Mouse (Mus musculus) gastrocnemius, adult 8-10 months (tissue): ENCODE data around the gene Spn. TPM values are rescaled to one million over a fixed set of nuclear protein-coding genes. Genes with fewer than 3 reads are reported as not detected.
A peak's percentile ranks its signal among the peaks of the same experiment; 100 is the strongest.

Experiments used
- DNase-seq, 2 experiments: peaks; one replicate each; pipeline ENCODE4 v3.0.0; 2022; ENCODE audit warnings: low spot score in 2 of 2
- total RNA-seq, 4 experiments: library from RNA; stranded (reverse); gene quantifications; 2 replicates each; pipeline ENCODE4 v1.2.4; 2022

Spn gene
- total RNA-seq, 4 experiments from 2014 or later, result 0.07 to 0.13 (median 0.13) TPM; not detected in 1

GRCm38 (mm10) chr7:127140623-127141404 lies 3.2 kb upstream of the Spn start:
- no peak for DNase-seq

GRCm38 (mm10) chr7:127139562-127139961 lies 1.9 kb upstream of the Spn start:
- DNase-seq, result no peak

GRCm38 (mm10) chr7:127139100-127139499 lies 1.5 kb upstream of the Spn start:
- no peak for DNase-seq

GRCm38 (mm10) chr7:127136181-127137071 lies 1.2 kb downstream of the Spn start:
- DNase-seq, result no peak

GRCm38 (mm10) chr7:127134821-127135447 lies 2.7 kb downstream of the Spn start:
- DNase-seq, result no peak

GRCm38 (mm10) chr7:127133125-127133524 lies 4.5 kb downstream of the Spn start:
- DNase-seq, result no peak

- no peak for DNase-seq
These were observed 8.0 kb downstream of the Spn start for GRCm38 (mm10) chr7:127129638-127130037.

GRCm38 (mm10) chr7:127121911-127122270 lies 15.7 kb downstream of the Spn start, which contains the start of gene Qprt:
Gene Qprt (minus strand): TSS chr7:127122226.
- no peak for DNase-seq

- no peak for DNase-seq
These were observed 16.3 kb downstream of the Spn start for GRCm38 (mm10) chr7:127121061-127121910.

GRCm38 (mm10) chr7:127118671-127119445 lies 18.8 kb downstream of the Spn start:
- DNase-seq, result no peak

- DNase-seq, result peak; percentile 10 to 36
These were observed 19.7 kb downstream of the Spn start for GRCm38 (mm10) chr7:127117948-127118347.

- DNase-seq, result no peak
These were observed 21.2 kb downstream of the Spn start for GRCm38 (mm10) chr7:127116331-127116935.

GRCm38 (mm10) chr7:127114920-127115319 lies 22.7 kb downstream of the Spn start:
- DNase-seq, result no peak

GRCm38 (mm10) chr7:127113614-127114259 lies 23.9 kb downstream of the Spn start:
- DNase-seq, result no peak

- no peak for DNase-seq
These were observed 24.6 kb downstream of the Spn start for GRCm38 (mm10) chr7:127112921-127113597.

GRCm38 (mm10) chr7:127112251-127112841 lies 25.3 kb downstream of the Spn start:
- no peak for DNase-seq

GRCm38 (mm10) chr7:127111461-127111860 lies 26.2 kb downstream of the Spn start:
- peak; percentile 24 to 25 for DNase-seq
